Mouse (Mus musculus): ENCODE results near the gene Igf2bp1. TPM values are rescaled to one million over a fixed set of nuclear protein-coding genes. Genes with fewer than 3 reads are reported as not detected.

Igf2bp1 gene
- polyA plus RNA-seq (2012; ENCODE audit: insufficient read depth, insufficient read length, low replicate concordance, missing spikeins) = not detected in 2 replicates

DNA sequence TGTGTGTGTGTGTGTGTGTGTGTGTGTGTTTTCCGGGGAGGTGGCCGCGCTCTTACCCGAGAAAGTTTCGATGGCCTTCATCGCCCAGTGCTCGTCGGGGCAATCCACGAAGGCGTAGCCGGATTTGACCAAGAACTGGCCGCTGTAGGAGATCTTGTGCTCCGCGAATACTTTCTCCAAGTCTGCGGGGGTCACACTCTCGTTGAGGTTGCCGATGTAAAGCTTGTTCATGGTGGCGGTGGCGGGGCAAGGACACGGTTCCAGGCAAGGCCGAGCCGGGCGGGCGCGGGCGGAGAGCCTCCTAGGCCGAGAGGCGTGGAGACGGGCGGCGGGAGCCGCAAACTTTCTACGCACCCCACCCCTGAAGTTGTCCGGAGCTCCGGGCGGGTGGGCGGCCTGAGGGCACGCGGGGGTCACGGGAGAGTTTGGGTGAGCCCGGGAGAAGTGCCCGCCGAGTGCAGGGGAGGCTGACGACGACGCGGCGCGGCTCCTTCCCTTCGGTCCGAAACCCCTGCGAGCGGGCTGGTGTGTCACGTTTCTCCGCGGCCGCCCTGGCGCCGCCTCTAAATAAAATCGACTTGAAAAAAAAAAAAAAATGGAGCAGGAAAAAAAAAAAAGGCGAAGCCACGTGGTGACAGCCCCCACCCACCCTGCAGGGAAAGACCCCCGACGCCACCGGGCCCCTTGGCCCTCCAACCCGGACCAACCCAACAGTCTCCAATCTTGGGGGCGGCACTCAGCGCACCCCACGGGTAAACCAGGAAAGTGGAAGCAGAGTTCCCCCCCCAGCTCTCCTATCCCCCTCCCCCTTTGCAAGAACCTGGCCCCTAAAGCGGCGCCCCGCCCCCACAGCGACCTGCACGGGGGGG is at the start of gene Igf2bp1:
TSS of gene Igf2bp1 (minus strand) at position 538 of the 869 bp plus-strand sequence.
- TF ChIP-seq CTCF (IDR thresholded peaks at IDR 0.05; ENCODE audit: insufficient read depth, low read depth, low read length) (no peak), POLR2A (IDR thresholded peaks at IDR 0.05; ENCODE audit: insufficient read depth, low read depth, low read length) (no peak)
- WGBS = 2% methylated on average over 71 of the region's 74 CpGs
- Histone ChIP-seq H3K27ac (ENCODE audit: insufficient read depth, low read depth, low read length) (no peak within 1 kb of the TSS), H3K4me3 (ENCODE audit: insufficient read depth, low read depth, low read length) (no peak within 1 kb of the TSS), H3K4me1 (ENCODE audit: control insufficient read depth, insufficient read depth, low read length) (no peaks in the 10 kb centered on the region)

- 94% methylated on average over 3 of the region's 3 CpGs for WGBS
- TF ChIP-seq CTCF (IDR thresholded peaks at IDR 0.05; ENCODE audit: insufficient read depth, low read depth, low read length) = no peak
- TF ChIP-seq POLR2A (IDR thresholded peaks at IDR 0.05; ENCODE audit: insufficient read depth, low read depth, low read length) = no peak
- no peaks in the 10 kb centered on the region for H3K4me1 ChIP-seq (ENCODE audit: control insufficient read depth, insufficient read depth, low read length)
- H3K4me3 ChIP-seq (ENCODE audit: insufficient read depth, low read depth, low read length) = no peak overlapping the region
- no peak overlapping the region for H3K27ac ChIP-seq (ENCODE audit: insufficient read depth, low read depth, low read length)
Measured at GRCm38 (mm10) chr11:96050854-96051253, 45.1 kb upstream of the Igf2bp1 start.

- WGBS = 86% methylated on average over 4 of the region's 4 CpGs
- TF ChIP-seq POLR2A (IDR thresholded peaks at IDR 0.05; ENCODE audit: insufficient read depth, low read depth, low read length) (no peak), CTCF (IDR thresholded peaks at IDR 0.05; ENCODE audit: insufficient read depth, low read depth, low read length) (no peak)
- Histone ChIP-seq H3K4me3 (ENCODE audit: insufficient read depth, low read depth, low read length) (no peak overlapping the region), H3K27ac (ENCODE audit: insufficient read depth, low read depth, low read length) (no peak overlapping the region), H3K4me1 (ENCODE audit: control insufficient read depth, insufficient read depth, low read length) (no peaks in the 10 kb centered on the region)
Measured at GRCm38 (mm10) chr11:96049939-96050338, 44.2 kb upstream of the Igf2bp1 start.

DNA sequence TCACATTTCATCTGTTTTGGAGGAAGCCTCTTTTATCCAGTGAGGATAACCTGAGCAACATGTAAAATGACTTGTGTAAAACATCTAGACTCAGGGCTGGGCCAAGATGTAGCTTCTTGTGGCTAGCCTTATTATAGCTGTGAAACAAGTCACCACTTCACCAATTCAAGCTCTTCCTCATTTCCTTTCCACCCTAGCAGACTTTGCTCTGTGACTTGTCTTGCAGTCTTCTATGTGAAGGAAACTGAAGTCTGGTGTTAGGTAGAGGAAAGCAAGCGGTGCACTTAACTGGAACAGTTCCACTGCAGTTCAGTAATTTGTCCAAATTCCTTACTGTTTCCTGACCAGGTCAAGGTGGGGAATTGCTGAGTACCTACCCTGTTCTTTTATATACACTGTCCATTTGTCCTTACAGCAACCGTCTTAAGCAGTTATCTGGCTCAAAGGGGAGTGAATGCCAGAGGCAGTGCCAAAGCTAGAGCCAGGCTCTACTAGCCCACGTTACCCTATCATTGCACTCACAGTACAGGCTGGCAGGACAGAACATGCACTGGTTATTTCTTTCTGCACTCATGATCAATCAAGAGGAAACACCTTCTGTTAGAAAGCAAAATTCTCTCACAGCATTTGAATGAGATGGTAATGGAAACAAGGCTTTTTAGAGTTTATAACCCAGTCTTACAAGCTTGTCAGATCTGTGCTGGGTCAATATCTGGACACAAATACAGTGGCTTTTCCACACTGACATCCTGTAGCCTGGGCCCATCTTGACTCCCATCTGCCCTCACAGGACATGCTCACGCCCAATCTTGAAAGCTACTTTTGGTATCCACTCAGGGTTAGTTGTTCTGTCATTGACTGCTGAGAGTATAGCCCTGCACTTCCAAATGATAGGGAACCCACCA is 42.0 kb upstream of the Igf2bp1 start:
- Histone ChIP-seq H3K4me3 (ENCODE audit: insufficient read depth, low read depth, low read length) (no peak overlapping the region), H3K27ac (ENCODE audit: insufficient read depth, low read depth, low read length) (no peak overlapping the region), H3K4me1 (ENCODE audit: control insufficient read depth, insufficient read depth, low read length) (no peaks in the 10 kb centered on the region)
- no peak for TF ChIP-seq CTCF (IDR thresholded peaks at IDR 0.05; ENCODE audit: insufficient read depth, low read depth, low read length)
- TF ChIP-seq POLR2A (IDR thresholded peaks at IDR 0.05; ENCODE audit: insufficient read depth, low read depth, low read length) = no peak
- WGBS = 83% methylated on average over 4 of the region's 4 CpGs

- no peak for TF ChIP-seq POLR2A (IDR thresholded peaks at IDR 0.05; ENCODE audit: insufficient read depth, low read depth, low read length)
- TF ChIP-seq CTCF (IDR thresholded peaks at IDR 0.05; ENCODE audit: insufficient read depth, low read depth, low read length) = no peak
- WGBS = 75% methylated on average over 2 of the region's 2 CpGs
- no peak overlapping the region for H3K4me3 ChIP-seq (ENCODE audit: insufficient read depth, low read depth, low read length)
- H3K4me1 ChIP-seq (ENCODE audit: control insufficient read depth, insufficient read depth, low read length) = no peaks in the 10 kb centered on the region
- H3K27ac ChIP-seq (ENCODE audit: insufficient read depth, low read depth, low read length) = no peak overlapping the region
Measured at GRCm38 (mm10) chr11:96046793-96047192, 41.1 kb upstream of the Igf2bp1 start.

GRCm38 (mm10) chr11:96046028-96046427 is 40.3 kb upstream of the Igf2bp1 start:
- TF ChIP-seq POLR2A (IDR thresholded peaks at IDR 0.05; ENCODE audit: insufficient read depth, low read depth, low read length) (no peak), CTCF (IDR thresholded peaks at IDR 0.05; ENCODE audit: insufficient read depth, low read depth, low read length) (no peak)
- H3K27ac ChIP-seq (ENCODE audit: insufficient read depth, low read depth, low read length) = no peak overlapping the region
- no peaks in the 10 kb centered on the region for H3K4me1 ChIP-seq (ENCODE audit: control insufficient read depth, insufficient read depth, low read length)
- no peak overlapping the region for H3K4me3 ChIP-seq (ENCODE audit: insufficient read depth, low read depth, low read length)
- WGBS = 77% methylated on average over 8 of the region's 8 CpGs

DNA sequence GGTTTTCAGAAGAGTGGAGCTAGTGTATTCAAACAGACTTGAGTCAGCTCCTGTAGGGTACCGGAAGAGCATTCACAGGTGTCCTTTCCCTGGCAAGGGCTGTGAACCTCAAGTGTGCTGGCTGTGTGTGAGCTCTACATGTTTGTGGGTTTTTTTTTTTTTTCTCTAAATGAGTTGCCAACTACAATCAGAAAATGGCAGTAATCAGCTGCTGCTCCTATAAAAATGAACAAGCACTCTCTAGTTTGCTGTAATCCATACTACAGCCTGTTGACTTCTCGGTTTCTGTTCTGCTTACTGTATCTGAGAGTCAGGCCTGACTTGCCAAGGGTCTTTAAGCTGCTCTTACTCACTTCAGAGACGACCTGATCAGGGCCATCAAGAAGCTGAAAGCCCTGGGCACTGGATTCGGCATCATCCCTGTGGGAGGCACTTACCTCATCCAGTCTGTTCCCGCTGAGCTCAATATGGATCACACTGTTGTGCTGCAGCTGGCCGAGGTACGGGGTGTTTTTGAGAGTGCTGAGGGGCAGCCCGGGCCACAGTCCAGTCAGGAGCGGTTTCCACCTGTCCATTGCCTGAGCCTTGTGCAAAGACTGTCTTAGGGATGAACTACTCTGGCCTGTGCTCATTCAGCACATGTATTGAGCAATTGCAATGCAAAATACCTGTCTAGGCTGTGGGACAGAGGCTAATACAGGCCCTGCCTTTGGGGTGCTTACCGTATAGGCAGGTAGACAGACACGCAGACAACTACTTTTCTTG is 39.2 kb upstream of the Igf2bp1 start:
- no peak overlapping the region for H3K4me3 ChIP-seq (ENCODE audit: insufficient read depth, low read depth, low read length)
- WGBS = 86% methylated on average over 11 of the region's 11 CpGs
- no peak overlapping the region for H3K27ac ChIP-seq (ENCODE audit: insufficient read depth, low read depth, low read length)
- TF ChIP-seq CTCF (IDR thresholded peaks at IDR 0.05; ENCODE audit: insufficient read depth, low read depth, low read length) (no peak), POLR2A (IDR thresholded peaks at IDR 0.05; ENCODE audit: insufficient read depth, low read depth, low read length) (no peak)
- no peaks in the 10 kb centered on the region for H3K4me1 ChIP-seq (ENCODE audit: control insufficient read depth, insufficient read depth, low read length)

DNA sequence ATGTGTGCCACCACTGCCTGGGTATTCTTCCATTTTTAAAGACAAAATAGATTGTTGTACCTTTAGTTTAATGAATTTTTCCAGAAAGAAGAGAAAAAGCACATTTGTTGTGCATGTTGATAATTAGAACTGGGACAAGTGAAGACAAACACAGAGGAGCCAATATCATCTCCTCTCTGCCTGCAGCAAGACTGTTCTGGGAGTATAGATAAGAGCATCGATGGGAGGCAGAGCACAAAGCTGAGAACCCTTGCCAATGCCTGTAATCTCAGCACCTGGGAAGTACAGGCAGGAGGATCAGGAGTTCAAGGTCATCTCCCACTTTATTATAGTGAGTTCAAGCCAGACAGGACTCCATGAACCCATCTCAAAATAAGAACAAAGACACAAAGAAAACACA is 32.8 kb upstream of the Igf2bp1 start:
- no peak overlapping the region for H3K4me3 ChIP-seq (ENCODE audit: insufficient read depth, low read depth, low read length)
- WGBS = 96% methylated on average over 1 of the region's 1 CpGs
- TF ChIP-seq CTCF (IDR thresholded peaks at IDR 0.05; ENCODE audit: insufficient read depth, low read depth, low read length) (no peak), POLR2A (IDR thresholded peaks at IDR 0.05; ENCODE audit: insufficient read depth, low read depth, low read length) (no peak)
- no peak overlapping the region for H3K27ac ChIP-seq (ENCODE audit: insufficient read depth, low read depth, low read length)
- peaks cover 9% of the 10 kb centered on the region for H3K4me1 ChIP-seq (ENCODE audit: control insufficient read depth, insufficient read depth, low read length)
